Mouse (Mus musculus): ENCODE results near the gene Hist1h2ac.

GRCm38 (mm10) chr13:23685966-23686365 lies 2.2 kb upstream of the Hist1h2ac start:
- TF ChIP-seq CTCF (conservative IDR thresholded peaks at IDR 0.05 in 1 of 2, IDR thresholded peaks at IDR 0.05 in 1 of 2; ENCODE audit: low read depth in 2 of 2, low read length in 2 of 2) (no peak), POLR2A (IDR thresholded peaks at IDR 0.05; ENCODE audit: low read depth, low read length) (no peak), USF1 (IDR thresholded peaks at IDR 0.05; ENCODE audit: low read depth, low read length) (no peak), USF2 (conservative IDR thresholded peaks at IDR 0.05; ENCODE audit: low read depth, low read length) (no peak), RCOR1 (conservative IDR thresholded peaks at IDR 0.05; ENCODE audit: low read depth, low read length) (no peak), EP300 (IDR thresholded peaks at IDR 0.05; ENCODE audit: low read length) (no peak), PAX5 (IDR thresholded peaks at IDR 0.05; ENCODE audit: low read length) (no peak), ZMIZ1 (IDR thresholded peaks at IDR 0.05; ENCODE audit: low read depth, low read length) (no peak), HCFC1 (IDR thresholded peaks at IDR 0.05; ENCODE audit: low read depth, low read length) (no peak)
